Mouse (Mus musculus) kidney, embryonic 14.5 days (tissue): ENCODE data around the gene Atp6v0b. TPM values are rescaled to one million over a fixed set of nuclear protein-coding genes. Genes with fewer than 3 reads are reported as not detected.
A peak's percentile ranks its signal among the peaks of the same experiment; 100 is the strongest.

Source experiments
- ATAC-seq: fragments of 200-750 bp; cut with Nextera tagmentation; 2 replicates; pipeline ENCODE4 v1.8.0; 2017; ENCODE audit warnings: moderate number of reproducible peaks, mild to moderate bottlenecking, moderate TSS enrichment, moderate library complexity; ENCODE audit not compliant: low FRiP score, low TSS enrichment
- H3K27ac ChIP-seq: fragments of 300-500 bp; sonication (generic); 2 replicates; pipeline ENCODE4 v1.5.1; 2014; ENCODE audit warnings: low read depth, mild to moderate bottlenecking, low read length, moderate library complexity, mixed read lengths
- H3K27me3 ChIP-seq: fragments of 300-500 bp; sonication (generic); 2 replicates; pipeline ENCODE4 v1.6.1; 2014; ENCODE audit warnings: mild to moderate bottlenecking, low read length; ENCODE audit not compliant: control insufficient read depth, insufficient read depth
- H3K36me3 ChIP-seq: fragments of 300-500 bp; sonication (generic); 2 replicates; pipeline ENCODE4 v1.6.1; 2014; ENCODE audit warnings: low read length, mixed read lengths; ENCODE audit not compliant: control insufficient read depth, insufficient read depth
- H3K4me1 ChIP-seq: fragments of 300-500 bp; sonication (generic); 2 replicates; pipeline ENCODE4 v1.6.1; 2014; ENCODE audit warnings: low read length, mixed read lengths; ENCODE audit not compliant: control insufficient read depth, insufficient read depth
- H3K4me2 ChIP-seq: fragments of 300-500 bp; sonication (generic); replicated peaks from 2 replicates; pipeline ENCODE4 v1.6.1; 2014; ENCODE audit warnings: low read depth, mild to moderate bottlenecking, low read length
- H3K4me3 ChIP-seq: fragments of 300-500 bp; sonication (generic); 2 replicates; pipeline ENCODE4 v1.5.1; 2014; ENCODE audit warnings: mild to moderate bottlenecking, low read length
- H3K9ac ChIP-seq: fragments of 300-500 bp; sonication (generic); 2 replicates; pipeline ENCODE4 v1.6.1; 2014; ENCODE audit warnings: low read depth, mild to moderate bottlenecking, low read length, moderate library complexity
- H3K9me3 ChIP-seq: fragments of 300-500 bp; sonication (generic); 2 replicates; pipeline ENCODE4 v1.6.1; 2016; ENCODE audit warnings: low read length; ENCODE audit not compliant: control insufficient read depth
- WGBS: fragments of 180-500 bp; shearing (Covaris S2); extraction: QIAGEN DNeasy Blood & Tissue Kit; methylation state at CpG from one replicate; pipeline ENCODE4 v1.1.7; 2014; 5-methylcytosine and 5-hydroxymethylcytosine counted together
- polyA plus RNA-seq: library from polyadenylated mRNA; unstranded; fragments of >200 nt; fragmentation: Nextera tagmentation; extraction: Ambion mirVana; gene quantifications from 2 replicates; pipeline ENCODE4 v1.2.1, GENCODE M21; 2014

Gene Atp6v0b
- polyA plus RNA-seq, 1 experiment from 2014 or later: 213 TPM

DNA sequence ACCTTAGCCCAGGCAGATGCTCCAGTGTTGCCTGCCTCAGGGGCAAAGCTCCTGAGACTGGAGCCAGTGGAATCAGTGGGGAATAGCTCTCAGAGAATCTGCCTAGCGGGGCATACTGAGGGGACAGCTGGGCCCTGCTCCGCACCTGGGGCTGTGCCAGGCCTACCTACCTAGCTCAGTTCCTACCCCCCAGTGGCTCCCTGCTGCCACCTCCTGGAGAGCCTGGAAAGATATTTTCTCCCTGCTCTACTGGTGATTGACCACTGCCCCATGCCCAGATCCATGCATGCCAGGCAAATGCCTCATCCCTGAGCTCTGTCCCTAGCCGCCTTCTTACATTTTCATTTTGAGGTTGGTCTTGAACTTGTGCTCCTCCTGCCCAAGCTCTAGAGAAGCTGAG is 28.3 kb downstream of the Atp6v0b start:
- Histone ChIP-seq H3K4me2 (no peak overlapping the region), H3K36me3 (peaks cover 6% of the 10 kb centered on the region; the same call in 1 of the 2 replicates), H3K27me3 (no peaks in the 10 kb centered on the region), H3K27ac (no peak overlapping the region), H3K9me3 (no peaks in the 10 kb centered on the region), H3K4me3 (no peak overlapping the region), H3K4me1 (no peaks in the 10 kb centered on the region), H3K9ac (no peak overlapping the region)
- 80% methylated on average over 3 of the region's 3 CpGs for WGBS
- 0 out of 2 replicates have a peak, but pooled peaks have one; percentile 28 for ATAC-seq

DNA sequence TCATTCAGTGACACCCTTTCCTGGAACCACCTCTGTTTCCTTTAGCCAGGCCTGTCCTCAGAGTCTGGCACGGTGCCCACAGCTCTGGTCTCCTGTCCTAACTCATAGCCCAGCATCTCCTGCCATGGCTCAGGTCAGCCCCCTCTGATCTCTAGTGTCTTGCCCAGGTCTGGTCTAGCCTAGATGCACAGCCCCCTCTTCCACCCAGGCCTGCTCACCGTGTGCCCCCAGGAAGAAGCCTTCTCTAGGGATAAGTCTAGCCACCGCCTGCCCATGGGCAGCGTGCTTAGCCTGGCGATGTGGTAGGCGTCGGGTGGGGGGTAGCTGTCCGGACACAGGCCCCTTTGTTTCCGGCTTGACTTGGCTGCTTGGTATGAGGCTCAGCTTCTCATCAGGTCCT is 32.0 kb downstream of the Atp6v0b start:
- Histone ChIP-seq H3K27ac (no peak overlapping the region), H3K9me3 (no peaks in the 10 kb centered on the region)
- 88% methylated on average over 9 of the region's 9 CpGs for WGBS

DNA sequence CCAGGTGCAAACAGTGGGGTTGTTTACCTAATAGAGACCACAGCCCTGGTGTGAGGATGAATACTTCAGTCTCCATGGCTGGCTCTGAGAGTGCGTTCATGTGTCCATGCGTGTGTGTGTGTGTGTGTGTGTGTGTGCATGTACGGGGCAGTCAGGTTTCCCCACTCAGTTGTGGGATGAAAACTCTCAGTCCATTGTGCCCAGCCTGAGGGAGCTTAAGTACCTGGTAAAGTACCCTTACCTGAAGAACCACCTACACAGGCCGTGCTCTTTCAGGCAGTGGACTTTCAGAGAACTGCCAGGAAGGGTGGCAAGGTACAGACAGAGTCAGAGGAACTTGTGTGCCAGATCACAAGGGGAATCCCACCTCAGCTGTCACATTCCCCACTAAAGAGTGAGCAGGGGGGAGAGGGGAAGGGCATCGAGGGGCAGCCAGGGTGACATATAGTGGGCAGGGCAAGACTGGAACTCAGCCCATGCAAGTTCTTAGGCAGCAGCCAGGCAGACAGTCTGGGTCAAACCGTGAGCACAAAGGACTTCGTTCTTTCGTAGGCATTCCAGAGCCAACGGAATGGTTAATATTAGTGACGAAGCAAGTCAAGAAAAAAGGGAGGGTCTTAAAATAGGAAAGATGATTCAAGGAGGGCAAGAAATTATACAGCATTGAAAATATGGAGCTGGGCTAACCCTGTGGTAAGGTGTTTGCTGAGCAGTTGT is 34.8 kb downstream of the Atp6v0b start:
- Histone ChIP-seq H3K27ac (no peak overlapping the region), H3K36me3 (peaks cover 6% of the 10 kb centered on the region; the same call in 1 of the 2 replicates), H3K27me3 (no peaks in the 10 kb centered on the region), H3K4me2 (no peak overlapping the region), H3K4me3 (no peak overlapping the region), H3K4me1 (no peaks in the 10 kb centered on the region), H3K9me3 (no peaks in the 10 kb centered on the region), H3K9ac (no peak overlapping the region)
- ATAC-seq: no peak
- WGBS: 89% methylated on average over 10 of the region's 10 CpGs

More for the DNA sequence above, 32.0 kb downstream of the Atp6v0b start:
- Histone ChIP-seq H3K9ac (no peak overlapping the region), H3K4me3 (no peak overlapping the region), H3K4me2 (no peak overlapping the region), H3K4me1 (no peaks in the 10 kb centered on the region), H3K36me3 (peaks cover 6% of the 10 kb centered on the region; the same call in 1 of the 2 replicates), H3K27me3 (no peaks in the 10 kb centered on the region)
- no peak for ATAC-seq

DNA sequence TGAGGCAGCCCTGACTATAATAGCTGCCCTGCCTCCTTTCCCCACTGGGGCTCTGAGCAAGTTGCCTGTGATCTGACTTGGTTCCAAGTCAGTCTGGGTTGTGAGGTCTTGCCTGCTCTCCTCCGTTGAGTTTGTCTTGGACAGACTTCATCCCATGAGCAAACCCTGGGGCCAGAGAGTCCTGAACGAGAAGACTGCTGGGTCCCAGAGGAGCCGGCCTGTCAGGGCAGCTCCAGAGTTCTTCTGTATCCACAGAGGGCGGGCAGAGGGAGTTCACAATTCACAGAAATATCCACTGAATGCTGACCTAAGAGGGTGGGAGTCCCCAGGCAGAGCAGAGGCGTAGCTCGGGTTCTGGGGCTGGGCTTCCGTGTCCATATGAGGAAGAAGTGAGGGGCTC is 36.3 kb downstream of the Atp6v0b start:
- no peaks in the 10 kb centered on the region for H3K9me3 ChIP-seq
- no peaks in the 10 kb centered on the region for H3K36me3 ChIP-seq
- H3K27me3 ChIP-seq: no peaks in the 10 kb centered on the region
- no peak overlapping the region for H3K4me3 ChIP-seq
- H3K27ac ChIP-seq: no peak overlapping the region
- 67% methylated on average over 7 of the region's 7 CpGs for WGBS
- H3K9ac ChIP-seq: no peak overlapping the region
- H3K4me2 ChIP-seq: no peak overlapping the region
- no peak for ATAC-seq
- no peaks in the 10 kb centered on the region for H3K4me1 ChIP-seq

DNA sequence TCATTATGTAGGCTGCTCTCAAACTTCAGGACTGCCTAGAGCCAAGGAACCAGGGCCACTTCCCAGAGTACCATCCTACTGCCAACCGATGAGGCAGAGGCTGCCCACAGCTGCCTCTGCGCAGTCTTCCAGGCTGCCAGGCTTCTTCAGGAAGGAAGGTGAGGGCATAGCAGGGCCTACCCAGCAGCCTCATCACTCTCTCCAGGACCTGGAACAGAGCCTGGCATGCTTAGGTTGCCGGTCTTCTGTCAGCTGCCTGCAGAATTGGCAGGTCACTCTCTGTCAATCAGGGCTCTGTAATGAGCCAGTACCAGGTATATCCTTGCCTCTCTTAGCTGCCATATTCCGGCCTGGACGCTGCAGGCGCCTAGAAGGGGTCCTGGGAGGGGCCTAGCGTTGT is 37.0 kb downstream of the Atp6v0b start:
- 83% methylated on average over 7 of the region's 7 CpGs for WGBS

DNA sequence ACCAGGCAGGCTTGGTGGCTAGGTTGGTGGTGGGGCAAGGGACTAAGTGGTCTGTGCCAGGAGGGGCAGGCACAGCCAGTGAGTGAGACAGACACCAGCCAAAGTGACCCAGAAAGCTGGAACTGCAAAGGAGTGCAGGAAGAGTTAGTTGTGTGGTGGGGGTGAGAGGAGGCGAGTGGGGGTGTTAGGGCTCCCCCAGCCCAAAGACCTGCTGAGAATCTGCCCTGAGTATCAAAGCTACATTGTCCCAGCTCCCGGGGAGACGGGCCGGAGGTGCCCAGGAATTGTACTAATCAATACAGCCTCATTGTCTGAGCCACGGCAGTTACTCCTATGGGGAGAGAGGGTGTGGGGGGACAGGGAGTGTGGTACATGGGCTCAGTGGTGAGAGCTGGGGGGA is 37.6 kb downstream of the Atp6v0b start:
- Histone ChIP-seq H3K27me3 (no peaks in the 10 kb centered on the region), H3K4me3 (no peak overlapping the region), H3K36me3 (no peaks in the 10 kb centered on the region), H3K9me3 (no peaks in the 10 kb centered on the region), H3K4me2 (no peak overlapping the region), H3K9ac (no peak overlapping the region), H3K4me1 (no peaks in the 10 kb centered on the region), H3K27ac (no peak overlapping the region)
- whole genome bisulfite sequencing: 72% methylated on average over 5 of the region's 5 CpGs
- no peak for ATAC-seq

More for the DNA sequence above, 37.0 kb downstream of the Atp6v0b start:
- H3K9me3 ChIP-seq: no peaks in the 10 kb centered on the region
- no peak overlapping the region for H3K9ac ChIP-seq
- H3K27ac ChIP-seq: no peak overlapping the region
- no peak overlapping the region for H3K4me3 ChIP-seq
- H3K27me3 ChIP-seq: no peaks in the 10 kb centered on the region
- no peaks in the 10 kb centered on the region for H3K4me1 ChIP-seq
- no peak for ATAC-seq
- no peaks in the 10 kb centered on the region for H3K36me3 ChIP-seq
- H3K4me2 ChIP-seq: no peak overlapping the region

DNA sequence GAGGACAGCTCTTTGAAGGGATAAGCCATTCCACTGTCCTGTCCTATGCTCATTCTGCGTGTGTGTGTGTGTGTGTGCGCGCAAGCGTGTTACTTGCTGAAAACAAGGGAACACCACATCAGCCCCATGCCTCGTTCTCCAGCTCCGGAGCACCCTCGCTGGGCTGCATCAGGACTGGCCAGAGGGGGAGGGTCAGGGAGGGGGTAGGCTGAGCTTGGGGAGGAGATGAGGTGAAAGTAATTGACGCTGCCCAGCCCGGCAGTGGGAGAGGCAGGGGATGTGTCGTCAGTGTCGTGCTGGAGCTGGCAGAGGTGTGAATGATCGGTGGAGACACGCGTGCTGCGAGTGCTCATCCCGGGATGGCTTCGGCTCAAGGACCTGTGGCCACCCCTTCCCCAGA is 38.1 kb downstream of the Atp6v0b start:
- H3K27ac ChIP-seq: no peak overlapping the region
- H3K36me3 ChIP-seq: no peaks in the 10 kb centered on the region
- ATAC-seq: no peak
- H3K4me3 ChIP-seq: no peak overlapping the region
- no peaks in the 10 kb centered on the region for H3K9me3 ChIP-seq
- no peak overlapping the region for H3K4me2 ChIP-seq
- no peaks in the 10 kb centered on the region for H3K4me1 ChIP-seq
- 48% methylated on average over 17 of the region's 17 CpGs for WGBS
- H3K27me3 ChIP-seq: no peaks in the 10 kb centered on the region
- H3K9ac ChIP-seq: no peak overlapping the region

DNA sequence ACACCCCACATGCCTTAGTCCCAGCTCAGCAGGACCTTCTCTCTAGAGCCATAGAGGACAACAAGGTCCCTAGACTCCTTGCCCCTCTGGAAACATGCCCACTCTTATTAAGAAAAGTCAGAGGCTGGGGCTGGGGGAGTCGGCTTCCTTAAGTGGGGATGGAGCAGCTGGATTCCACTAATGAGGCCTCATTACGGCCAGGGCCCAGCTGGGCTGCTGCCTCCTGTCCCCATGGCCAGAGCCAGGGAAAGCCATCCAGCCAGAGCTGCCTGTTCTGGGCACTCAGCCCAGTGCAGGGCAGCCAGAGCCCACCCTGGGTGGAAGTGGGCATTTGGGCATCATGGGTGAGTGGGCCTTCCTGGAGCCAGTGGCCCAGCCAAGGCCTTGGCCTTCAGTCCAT is 40.1 kb downstream of the Atp6v0b start:
- WGBS: 44% methylated on average over 2 of the region's 2 CpGs
- H3K4me1 ChIP-seq: no peaks in the 10 kb centered on the region
- no peak overlapping the region for H3K27ac ChIP-seq
- H3K9ac ChIP-seq: no peak overlapping the region
- no peaks in the 10 kb centered on the region for H3K27me3 ChIP-seq
- no peaks in the 10 kb centered on the region for H3K9me3 ChIP-seq
- ATAC-seq: no peak
- no peak overlapping the region for H3K4me3 ChIP-seq
- peaks cover 2% of the 10 kb centered on the region; the same call in 1 of the 2 replicates for H3K36me3 ChIP-seq
- H3K4me2 ChIP-seq: no peak overlapping the region

DNA sequence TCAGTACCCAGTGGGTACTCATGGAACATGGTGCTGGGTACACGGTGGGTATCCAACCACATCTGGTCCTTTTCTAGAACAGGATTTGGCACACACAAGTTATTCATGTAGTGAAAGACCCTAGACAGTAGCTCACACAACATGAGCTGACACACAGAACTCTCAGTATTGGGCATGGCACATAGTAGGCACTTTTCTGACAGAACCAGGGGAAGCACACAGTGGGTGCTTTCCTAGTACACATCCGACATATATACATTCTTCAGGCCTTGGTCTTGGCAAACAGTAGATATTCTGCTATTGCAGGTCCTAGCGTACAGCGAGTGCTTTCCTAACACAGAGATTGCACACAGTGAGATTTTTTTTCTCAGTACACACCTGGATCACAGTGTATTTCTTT is 40.9 kb downstream of the Atp6v0b start:
- no peak overlapping the region for H3K9ac ChIP-seq
- H3K4me2 ChIP-seq: no peak overlapping the region
- 94% methylated on average over 4 of the region's 4 CpGs for WGBS
- H3K27ac ChIP-seq: no peak overlapping the region
- H3K36me3 ChIP-seq: peaks cover 2% of the 10 kb centered on the region; the same call in 1 of the 2 replicates
- no peak for ATAC-seq
- H3K27me3 ChIP-seq: no peaks in the 10 kb centered on the region
- H3K4me1 ChIP-seq: no peaks in the 10 kb centered on the region
- no peak overlapping the region for H3K4me3 ChIP-seq
- H3K9me3 ChIP-seq: no peaks in the 10 kb centered on the region
